Mouse (Mus musculus) hindbrain, embryonic 11.5 days (tissue): ENCODE results near the gene Fam69a. TPM values are rescaled to one million over a fixed set of nuclear protein-coding genes. Genes with fewer than 3 reads are reported as not detected.
"Not testable (repeated sequence)": the region's sequence is repeated elsewhere in the genome, so short reads cannot be mapped to it uniquely, and the experiment has no call there.

Experiments used
- ATAC-seq: fragments of 200-750 bp; cut with Nextera tagmentation; 2 replicates; pipeline ENCODE4 v1.8.0; 2017; ENCODE audit warnings: mild to moderate bottlenecking, moderate TSS enrichment, moderate library complexity; ENCODE audit not compliant: low FRiP score
- DNase-seq: peaks from one replicate; pipeline ENCODE4 v3.0.0-alpha.2; 2015; ENCODE audit warnings: low spot score
- H3K27ac ChIP-seq: fragments of 300-500 bp; sonication (generic); 2 replicates; pipeline ENCODE4 v1.5.1; 2014; ENCODE audit warnings: mild to moderate bottlenecking, low read depth, low read length
- H3K27me3 ChIP-seq: fragments of 300-500 bp; sonication (generic); 2 replicates; pipeline ENCODE4 v1.6.1; 2014; ENCODE audit warnings: mild to moderate bottlenecking, low read length, moderate library complexity, mixed read lengths; ENCODE audit not compliant: control insufficient read depth, insufficient read depth
- H3K36me3 ChIP-seq: fragments of 300-500 bp; sonication (generic); 2 replicates; pipeline ENCODE4 v1.6.1; 2014; ENCODE audit warnings: mild to moderate bottlenecking, low read length, moderate library complexity, mixed read lengths; ENCODE audit not compliant: control insufficient read depth, insufficient read depth
- H3K4me1 ChIP-seq: fragments of 300-500 bp; sonication (generic); replicated peaks from 2 replicates; pipeline ENCODE4 v1.6.1; 2014; ENCODE audit warnings: low read length, mixed read lengths; ENCODE audit not compliant: control insufficient read depth, insufficient read depth
- H3K4me2 ChIP-seq: fragments of 300-500 bp; sonication (generic); replicated peaks from 2 replicates; pipeline ENCODE4 v1.6.1; 2014; ENCODE audit warnings: mild to moderate bottlenecking, low read depth, low read length
- H3K4me3 ChIP-seq: fragments of 300-500 bp; sonication (generic); 2 replicates; pipeline ENCODE4 v1.5.1; 2014; ENCODE audit warnings: low read depth, low read length
- H3K9ac ChIP-seq: fragments of 300-500 bp; sonication (generic); 2 replicates; pipeline ENCODE4 v1.6.1; 2014; ENCODE audit warnings: low read depth, low read length
- H3K9me3 ChIP-seq: fragments of 300-500 bp; sonication (generic); 2 replicates; pipeline ENCODE4 v1.6.1; 2016; ENCODE audit warnings: low read length; ENCODE audit not compliant: control insufficient read depth
- WGBS: fragments of 180-500 bp; shearing (Covaris S2); extraction: QIAGEN DNeasy Blood & Tissue Kit; methylation state at CpG from one replicate; pipeline ENCODE4 v1.1.7; 2014; 5-methylcytosine and 5-hydroxymethylcytosine counted together
- polyA plus RNA-seq: library from polyadenylated mRNA; unstranded; fragments of >200 nt; fragmentation: Nextera tagmentation; extraction: Ambion mirVana; gene quantifications from 2 replicates; pipeline ENCODE4 v1.2.1, GENCODE M21; 2014

Gene Fam69a
- polyA plus RNA-seq, 1 experiment from 2014 or later = 24.8 TPM

GRCm38 (mm10) chr5:107946475-107946874 is 40.4 kb downstream of the Fam69a start:
- Histone ChIP-seq H3K9me3 (no peaks in the 10 kb centered on the region), H3K36me3 (no peaks in the 10 kb centered on the region), H3K9ac (no peak overlapping the region), H3K4me2 (no peak overlapping the region), H3K4me1 (no peaks in the 10 kb centered on the region), H3K27me3 (no peaks in the 10 kb centered on the region), H3K4me3 (no peak overlapping the region), H3K27ac (no peak overlapping the region)
- ATAC-seq (no peak), DNase-seq (no peak)
- 90% methylated on average over 1 of the region's 1 CpGs for WGBS

- 87% methylated on average over 6 of the region's 6 CpGs for WGBS
- no peaks in the 10 kb centered on the region for H3K4me1 ChIP-seq
- H3K9me3 ChIP-seq = no peaks in the 10 kb centered on the region
- ATAC-seq = no peak
- DNase-seq = no peak
- no peak overlapping the region for H3K27ac ChIP-seq
- H3K27me3 ChIP-seq = no peaks in the 10 kb centered on the region
- H3K4me2 ChIP-seq = no peak overlapping the region
- H3K9ac ChIP-seq = no peak overlapping the region
- H3K4me3 ChIP-seq = no peak overlapping the region
- no peaks in the 10 kb centered on the region for H3K36me3 ChIP-seq
Measured at GRCm38 (mm10) chr5:107943526-107943925, 43.4 kb downstream of the Fam69a start.

DNA sequence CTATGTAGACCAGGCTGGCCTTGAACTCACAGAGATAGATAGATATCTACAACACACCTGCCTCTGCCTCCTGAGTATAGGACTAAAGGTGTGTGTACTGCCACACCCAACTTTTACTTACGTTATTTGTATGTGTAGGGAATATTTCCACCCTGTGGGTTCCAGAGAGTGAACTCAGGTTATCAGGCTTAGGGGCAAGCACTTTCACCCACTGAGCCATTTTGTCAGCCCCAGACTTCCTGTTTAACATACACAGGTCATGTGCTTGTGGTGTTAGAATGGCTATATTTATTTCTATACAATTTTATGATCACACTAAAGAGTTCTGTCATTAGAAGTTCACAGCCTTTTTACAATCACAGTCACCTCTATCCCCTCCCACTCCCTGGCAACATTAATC is 43.9 kb downstream of the Fam69a start:
- H3K36me3 ChIP-seq = no peaks in the 10 kb centered on the region
- no peaks in the 10 kb centered on the region for H3K27me3 ChIP-seq
- no peaks in the 10 kb centered on the region for H3K4me1 ChIP-seq
- H3K9me3 ChIP-seq = no peaks in the 10 kb centered on the region
- 83% methylated on average over 1 of the region's 1 CpGs for WGBS
- no peak overlapping the region for H3K9ac ChIP-seq
- no peak for DNase-seq
- H3K4me2 ChIP-seq = no peak overlapping the region
- no peak overlapping the region for H3K4me3 ChIP-seq
- no peak for ATAC-seq
- no peak overlapping the region for H3K27ac ChIP-seq

- Histone ChIP-seq H3K4me2 (no peak overlapping the region), H3K36me3 (no peaks in the 10 kb centered on the region), H3K9ac (no peak overlapping the region), H3K4me1 (no peaks in the 10 kb centered on the region), H3K27me3 (no peaks in the 10 kb centered on the region), H3K9me3 (no peaks in the 10 kb centered on the region), H3K27ac (no peak overlapping the region), H3K4me3 (no peak overlapping the region)
- ATAC-seq (no peak), DNase-seq (no peak)
- WGBS = 66% methylated on average over 6 of the region's 6 CpGs
Measured at GRCm38 (mm10) chr5:107941222-107941621, 45.7 kb downstream of the Fam69a start.

- no peak overlapping the region for H3K27ac ChIP-seq
- H3K4me3 ChIP-seq = no peak overlapping the region
- H3K4me1 ChIP-seq = no peaks in the 10 kb centered on the region
- WGBS = 82% methylated on average over 3 of the region's 3 CpGs
- H3K36me3 ChIP-seq = no peaks in the 10 kb centered on the region
- no peak overlapping the region for H3K9ac ChIP-seq
- H3K4me2 ChIP-seq = no peak overlapping the region
- H3K9me3 ChIP-seq = no peaks in the 10 kb centered on the region
- ATAC-seq (no peak), DNase-seq (no peak)
- H3K27me3 ChIP-seq = no peaks in the 10 kb centered on the region
Measured at GRCm38 (mm10) chr5:107939701-107940100, 47.2 kb downstream of the Fam69a start.

DNA sequence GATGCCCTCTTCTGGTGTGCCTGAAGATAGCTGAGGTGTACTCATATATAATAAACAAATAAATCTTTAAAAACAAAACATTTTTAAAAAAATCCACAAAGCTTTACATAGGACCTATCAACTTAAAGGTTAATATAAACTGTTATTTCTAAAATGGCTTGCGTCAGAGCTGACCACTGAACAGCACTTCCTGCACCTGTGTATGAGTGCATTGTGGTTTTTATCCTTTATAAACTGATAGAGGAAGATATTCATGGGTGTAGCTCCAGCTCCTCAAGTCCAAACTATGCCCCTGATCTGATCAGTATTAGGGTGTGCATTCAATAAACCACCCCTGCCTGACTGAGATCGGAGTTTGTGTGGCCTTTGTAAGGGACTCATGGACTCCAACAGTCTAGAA is 48.0 kb downstream of the Fam69a start:
- Histone ChIP-seq H3K27me3 (no peaks in the 10 kb centered on the region), H3K9ac (no peak overlapping the region), H3K27ac (no peak overlapping the region), H3K4me1 (no peaks in the 10 kb centered on the region), H3K9me3 (no peaks in the 10 kb centered on the region), H3K4me2 (no peak overlapping the region), H3K36me3 (no peaks in the 10 kb centered on the region), H3K4me3 (no peak overlapping the region)
- ATAC-seq (no peak), DNase-seq (no peak)
- WGBS = 92% methylated on average over 2 of the region's 2 CpGs

DNA sequence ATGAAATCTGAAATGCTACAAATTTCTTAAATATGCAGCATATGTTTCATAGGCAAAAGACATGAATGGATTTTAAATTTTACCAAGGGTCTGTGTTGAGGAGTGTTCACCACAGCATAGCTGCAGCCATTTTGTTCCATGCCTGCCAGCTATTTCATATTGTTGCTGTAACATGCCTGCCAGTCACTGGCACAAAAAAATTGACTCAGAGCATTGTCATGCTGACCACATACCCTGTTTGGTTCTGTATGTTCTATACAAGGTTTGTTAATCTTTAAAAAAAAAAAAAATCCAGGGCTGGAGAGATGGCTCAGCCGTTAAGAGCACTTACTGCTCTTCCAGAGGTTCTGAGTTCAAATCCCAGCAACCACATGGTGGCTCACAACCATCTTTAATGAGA is 48.4 kb downstream of the Fam69a start:
- 79% methylated on average over 1 of the region's 1 CpGs for WGBS
- DNase-seq, H3K36me3 ChIP-seq, H3K4me3 ChIP-seq, H3K9ac ChIP-seq, H3K27ac ChIP-seq, H3K27me3 ChIP-seq, H3K4me1 ChIP-seq, H3K4me2 ChIP-seq, H3K9me3 ChIP-seq, ATAC-seq: not testable (repeated sequence)

DNA sequence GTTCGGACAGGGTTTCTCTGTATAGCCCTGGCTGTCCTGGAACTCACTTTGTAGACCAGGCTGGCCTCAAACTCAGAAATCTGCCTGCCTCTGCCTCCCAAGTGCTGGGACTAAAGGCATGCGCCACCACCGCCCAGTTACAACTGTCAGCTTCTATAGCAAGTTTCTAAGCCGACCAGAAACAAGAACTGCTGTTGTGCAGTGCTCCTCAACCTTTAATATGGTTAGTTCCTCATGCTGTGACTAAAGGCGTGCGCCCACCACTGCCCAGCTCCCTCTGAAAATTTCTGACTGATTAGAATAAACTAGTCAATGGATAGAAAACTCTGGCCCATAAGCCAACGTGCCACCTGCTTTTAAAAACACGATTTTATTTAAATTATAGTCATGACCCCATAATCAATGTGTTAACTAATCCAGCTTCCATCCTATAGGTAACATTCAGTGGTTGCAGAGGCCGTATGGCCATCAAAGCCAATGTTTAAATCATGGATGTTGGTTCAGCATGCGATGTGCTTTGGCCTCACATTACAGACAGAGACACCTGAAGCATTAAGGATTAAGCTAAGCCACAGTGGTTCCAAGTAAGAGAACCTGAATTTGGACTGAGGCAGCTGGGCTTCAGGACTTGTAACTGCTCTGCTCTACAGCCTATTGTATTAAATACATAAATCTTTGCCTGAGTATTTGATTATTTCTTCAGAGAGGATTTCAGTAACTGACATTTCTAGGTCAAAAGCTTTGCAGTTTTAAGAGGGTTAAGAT is 50.1 kb downstream of the Fam69a start:
- no peak for DNase-seq

DNA sequence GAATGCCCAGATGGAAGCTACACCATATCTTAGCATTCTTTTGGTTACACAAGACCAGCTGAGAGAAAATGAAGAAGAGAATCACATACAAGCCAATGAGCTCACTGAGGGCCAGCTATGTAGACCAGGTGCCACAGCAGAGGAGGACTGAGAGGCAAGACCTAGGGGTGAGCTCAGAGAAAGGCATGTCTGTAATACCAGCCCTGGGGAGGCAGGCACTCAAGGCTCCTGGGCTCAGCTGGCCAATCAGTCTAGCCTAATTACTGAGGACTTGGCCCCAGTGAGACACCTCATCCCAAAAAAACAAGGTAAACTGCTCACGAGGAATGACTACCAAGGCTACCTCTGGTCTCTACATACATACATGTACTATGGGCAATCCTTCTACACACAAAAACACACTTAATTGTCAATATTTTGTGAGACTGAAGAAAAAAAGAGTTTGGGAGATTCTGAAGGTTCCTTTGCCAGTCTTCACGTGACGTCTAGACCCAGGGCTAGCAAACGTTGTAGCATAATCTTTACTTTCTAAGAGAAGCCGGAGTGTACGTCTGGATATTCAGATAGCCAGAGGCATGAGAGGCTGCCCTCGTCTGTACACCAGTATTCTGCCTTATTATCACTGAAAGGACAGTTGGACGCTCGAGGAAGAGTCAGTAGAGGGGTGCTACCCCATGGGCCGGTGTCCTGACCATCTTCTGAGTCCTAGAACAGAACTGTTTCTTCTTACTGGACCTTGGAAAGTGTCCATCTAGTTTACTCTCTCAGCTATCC is 51.9 kb downstream of the Fam69a start:
- H3K9me3 ChIP-seq = no peaks in the 10 kb centered on the region
- no peak for ATAC-seq
- DNase-seq = no peak
- H3K27me3 ChIP-seq = no peaks in the 10 kb centered on the region
- 95% methylated on average over 10 of the region's 10 CpGs for WGBS
- no peak overlapping the region for H3K27ac ChIP-seq
- H3K4me1 ChIP-seq = no peaks in the 10 kb centered on the region
- H3K4me3 ChIP-seq = no peak overlapping the region
- no peak overlapping the region for H3K4me2 ChIP-seq
- H3K36me3 ChIP-seq = no peaks in the 10 kb centered on the region
- no peak overlapping the region for H3K9ac ChIP-seq

More for the DNA sequence above, 50.1 kb downstream of the Fam69a start:
- Histone ChIP-seq H3K27ac (no peak overlapping the region), H3K27me3 (no peaks in the 10 kb centered on the region), H3K4me1 (no peaks in the 10 kb centered on the region), H3K4me2 (no peak overlapping the region), H3K4me3 (no peak overlapping the region), H3K9ac (no peak overlapping the region), H3K36me3 (no peaks in the 10 kb centered on the region), H3K9me3 (no peaks in the 10 kb centered on the region)
- ATAC-seq = no peak
- WGBS = 86% methylated on average over 10 of the region's 10 CpGs
